Mouse (Mus musculus): ENCODE measurements at regions not wholly inside any gene's neighbourhood (a gene's known extent, or its start where the extent isn't known, plus 50 kb on each side); places are given as distances from the start of the nearest gene placed in this dataset.

DNA sequence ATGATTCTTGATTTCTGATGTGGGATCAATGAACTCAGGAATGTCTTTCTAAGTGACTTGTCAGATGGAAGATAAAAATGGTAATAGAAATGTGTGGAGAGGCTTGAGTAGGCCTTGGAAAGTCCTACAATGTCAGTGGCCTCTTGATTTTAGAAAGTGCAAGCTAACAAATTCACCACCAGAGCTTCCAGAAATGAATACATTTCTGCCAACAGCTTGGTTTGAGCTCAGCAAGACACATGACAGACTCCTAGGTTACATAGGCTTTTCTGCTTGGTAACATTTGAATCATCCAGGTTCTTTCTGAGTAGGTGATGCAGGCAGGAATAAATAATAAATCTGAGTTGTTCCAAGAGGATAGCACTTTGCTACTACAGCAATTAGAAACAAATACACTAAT lies 764.2 kb upstream of the Lrrn3 start:
- TF ChIP-seq CTCF (IDR thresholded peaks at IDR 0.05; ENCODE audit: low read depth, low read length): no peak
- TF ChIP-seq POLR2A (IDR thresholded peaks at IDR 0.05; ENCODE audit: insufficient read depth, low read length): no peak
